Mouse (Mus musculus) liver, adult 2 months (tissue): ENCODE measurements around the gene Rmdn3.
A peak's percentile ranks its signal among the peaks of the same experiment; 100 is the strongest.

Experiments
- CTCF ChIP-seq: fragments of 200-500 bp; IDR thresholded peaks from 2 replicates; pipeline ENCODE4 v1.5.1; 2011; ENCODE audit warnings: low read depth, low read length, control low read depth
- POLR2A ChIP-seq: fragments of 200-500 bp; IDR thresholded peaks from 2 replicates; pipeline ENCODE4 v1.6.1; 2011; ENCODE audit warnings: low read length, control low read depth; ENCODE audit not compliant: insufficient read depth; ENCODE audit errors: extremely low read depth

DNA sequence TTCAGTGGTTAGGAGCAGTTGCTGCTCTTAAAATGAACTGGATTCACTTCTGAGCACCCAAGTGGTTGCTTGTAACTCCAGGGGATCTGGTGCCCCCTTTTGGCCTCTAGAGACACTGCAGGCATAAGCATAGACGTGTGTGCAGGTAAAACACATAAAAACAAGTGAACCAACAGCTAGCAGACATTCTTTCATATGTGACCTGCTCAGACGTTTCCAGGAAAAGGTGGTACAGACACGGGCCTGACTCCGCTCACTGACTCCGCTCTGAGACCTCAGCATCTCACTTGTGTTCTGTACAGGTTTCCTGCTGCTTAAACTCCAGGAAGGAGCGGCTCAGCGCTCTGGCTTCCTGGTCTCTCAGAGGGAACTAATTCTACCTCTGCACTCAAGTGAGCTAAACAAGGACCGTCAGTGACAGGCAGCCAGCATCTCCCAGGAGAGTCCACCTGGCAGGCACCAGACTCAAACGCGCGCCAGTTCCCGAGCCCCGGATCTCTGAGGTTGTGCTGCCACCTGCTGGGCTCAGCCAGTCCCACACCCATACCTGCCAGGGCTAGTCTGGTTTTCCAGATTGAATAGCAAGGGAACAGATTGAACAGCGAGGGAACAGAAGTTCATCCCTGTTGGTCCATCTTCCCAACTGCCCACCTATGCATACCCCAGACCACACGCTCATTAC, 32.3 kb upstream of the Rmdn3 start:
- TF ChIP-seq CTCF: peak; percentile 96
- no peak for TF ChIP-seq POLR2A
